Mouse (Mus musculus) ovary, postnatal 10 days (tissue): ENCODE results near the gene Elfn1.

Experiments
- DNase-seq: peaks from one replicate; pipeline ENCODE4 v3.0.0; 2022; ENCODE audit warnings: low spot score

Gene Elfn1

DNA sequence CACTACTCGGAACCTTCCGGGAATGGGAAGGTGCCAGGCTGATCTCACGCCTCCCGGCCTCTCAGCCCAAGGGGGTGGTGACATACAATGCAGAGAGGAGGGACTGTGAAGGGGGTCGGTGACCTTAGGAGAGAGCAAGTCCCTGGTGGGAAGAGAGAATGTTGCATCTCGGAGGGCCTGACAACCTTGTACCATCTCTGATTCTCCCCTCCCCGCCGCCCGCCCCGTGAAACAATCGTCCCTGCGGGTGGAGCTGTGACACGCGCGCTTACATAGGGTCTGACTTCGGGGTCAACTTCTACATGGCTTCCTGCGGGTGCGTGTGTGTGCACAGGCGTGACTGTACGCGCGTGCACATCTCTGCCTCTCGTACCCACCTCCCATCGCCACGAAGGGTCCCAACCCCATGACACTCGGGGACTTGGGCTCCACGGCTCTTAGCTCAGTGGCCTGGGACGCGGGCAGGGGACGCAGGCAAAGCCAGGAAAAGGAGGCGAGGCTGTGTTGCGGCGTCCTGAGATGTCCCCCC, at the start of gene Elfn1:
Gene Elfn1, plus strand, starts transcription at position 230 of the 529 bp plus-strand sequence.
- DNase-seq, result no peak

DNA sequence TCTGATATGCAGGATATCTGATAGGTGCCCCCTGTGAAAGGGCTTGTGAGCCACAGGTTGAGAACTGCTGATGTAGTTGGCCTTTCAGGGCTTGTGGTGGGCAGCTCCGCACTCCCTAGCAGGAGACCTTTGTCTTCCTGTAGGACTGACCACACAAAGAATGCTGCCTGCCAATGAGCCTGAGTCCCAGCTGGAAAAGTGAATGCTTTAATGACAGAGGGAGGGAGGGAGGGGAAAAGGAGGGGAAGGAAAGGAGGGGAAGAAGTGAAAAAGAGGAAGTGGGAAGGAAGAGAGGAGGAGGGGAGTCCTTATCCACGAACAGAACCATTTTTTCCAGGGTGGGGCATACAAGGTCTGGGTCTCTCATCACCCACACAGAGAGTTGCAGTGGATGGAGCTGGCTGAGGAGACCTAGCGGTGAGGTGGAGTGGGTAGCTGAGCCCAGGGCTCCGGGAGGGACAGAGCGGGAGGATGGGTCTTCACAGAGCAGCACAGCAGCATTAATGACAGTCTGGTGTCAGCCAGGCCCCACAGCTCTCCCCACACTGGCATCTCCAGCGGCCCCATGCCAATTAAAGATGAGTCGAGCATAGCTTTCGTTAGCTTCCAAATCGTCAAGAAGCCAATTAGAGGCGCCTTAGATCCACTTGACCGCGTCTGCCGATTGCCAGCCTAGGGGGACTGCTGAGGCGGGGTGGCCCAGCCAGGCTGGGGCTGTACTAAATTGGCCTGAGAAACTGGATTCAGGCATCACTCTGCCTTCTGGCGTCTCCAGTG, 47.2 kb upstream of the Elfn1 start:
- DNase-seq, result no peak

DNA sequence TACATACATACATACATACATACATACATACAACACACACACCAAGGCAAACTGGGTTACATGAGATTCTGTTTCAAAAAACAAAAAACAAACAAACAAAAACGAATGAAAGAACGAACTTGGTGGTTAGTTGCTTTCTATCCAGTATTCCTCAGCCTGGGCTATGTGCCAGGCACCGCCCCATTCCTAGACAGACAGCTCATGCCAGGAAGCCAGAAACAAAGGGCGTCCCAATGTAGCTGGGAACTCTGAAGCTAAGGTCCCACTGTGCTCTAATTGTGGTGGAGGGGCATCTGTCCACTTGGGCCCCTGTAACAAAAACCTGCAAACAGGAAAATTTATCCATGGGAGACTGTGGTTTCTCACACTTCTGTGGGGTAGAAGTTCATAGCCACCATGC, 45.0 kb upstream of the Elfn1 start:
- peak; percentile 10 for DNase-seq

DNA sequence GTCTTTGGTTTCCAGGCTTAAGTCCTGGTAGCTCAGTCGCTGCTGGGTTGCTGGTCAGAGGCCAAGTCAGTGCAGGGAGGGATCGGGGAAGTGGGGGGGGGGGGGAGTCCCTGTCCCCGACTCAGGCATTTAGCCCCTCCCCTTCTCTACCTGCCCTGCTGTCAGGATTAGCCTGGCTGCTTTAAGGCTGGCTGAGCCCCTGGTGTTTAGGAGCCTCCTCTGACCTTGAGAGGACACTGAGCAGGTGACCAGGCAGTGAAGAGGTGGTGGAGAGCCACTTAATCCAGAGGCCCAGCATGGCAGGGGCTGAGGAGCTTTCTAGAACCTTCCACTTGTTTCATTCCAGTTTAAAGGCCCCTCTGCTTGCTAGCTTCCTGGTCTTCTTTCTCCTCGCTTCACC, 36.9 kb upstream of the Elfn1 start:
- DNase-seq, result no peak

DNA sequence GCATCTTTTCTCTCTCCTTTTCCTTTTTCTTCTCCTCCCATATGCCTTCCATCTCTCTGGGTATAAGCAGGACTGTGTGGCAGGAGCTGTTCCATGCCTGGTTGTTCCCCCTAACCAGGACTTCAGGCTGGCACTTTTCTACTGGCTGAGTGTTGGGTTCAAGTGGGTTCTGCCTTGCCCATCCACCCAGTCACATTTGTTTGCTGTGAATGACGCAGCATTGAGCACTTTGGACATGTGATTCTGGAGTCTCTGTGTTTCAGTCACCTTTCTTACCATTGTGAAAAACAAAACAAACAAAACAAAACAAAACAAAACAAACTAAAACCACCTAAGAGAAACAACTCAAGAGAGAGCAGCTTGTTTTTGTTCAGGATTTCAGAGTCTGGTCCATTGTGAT, 36.2 kb upstream of the Elfn1 start:
- DNase-seq, result no peak

DNA sequence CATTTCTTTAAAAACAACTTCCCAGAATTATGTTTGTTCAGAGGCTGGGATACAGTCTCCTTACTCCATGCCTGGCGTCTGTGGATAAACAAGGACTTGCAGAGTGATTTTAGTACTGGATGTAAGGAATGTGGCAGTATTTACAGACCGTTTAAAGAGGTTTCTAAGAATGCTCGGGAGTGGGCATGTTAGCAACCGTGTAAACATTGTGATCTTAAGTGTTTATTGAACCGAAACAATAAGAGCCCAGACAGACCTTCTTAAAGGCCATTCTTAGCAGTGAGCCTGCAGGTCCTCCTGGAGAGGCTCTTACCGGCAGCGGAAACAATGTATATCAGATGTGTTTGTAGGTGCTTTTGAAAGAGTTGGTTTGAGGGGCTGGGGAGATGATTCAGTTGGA, 30.2 kb upstream of the Elfn1 start:
- DNase-seq, result no peak

DNA sequence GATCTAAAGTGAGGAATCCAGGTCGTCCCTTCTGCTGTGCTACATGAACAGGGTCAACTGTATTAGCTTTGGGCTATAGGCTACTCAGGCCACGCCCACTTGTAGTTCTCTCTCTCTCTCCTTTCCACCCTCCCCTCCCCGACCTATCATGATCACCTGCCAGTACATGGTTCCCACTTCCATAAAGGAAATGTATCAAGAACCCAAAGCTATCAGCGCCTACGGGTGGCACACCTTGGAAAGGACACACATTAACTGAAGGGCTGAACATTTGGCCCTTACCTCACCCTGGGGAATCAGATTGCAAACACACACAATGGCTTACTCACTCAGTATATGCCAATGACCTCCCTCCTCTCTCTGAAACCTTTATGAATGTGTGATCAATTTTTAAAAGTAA, 28.0 kb upstream of the Elfn1 start:
- DNase-seq, result no peak

DNA sequence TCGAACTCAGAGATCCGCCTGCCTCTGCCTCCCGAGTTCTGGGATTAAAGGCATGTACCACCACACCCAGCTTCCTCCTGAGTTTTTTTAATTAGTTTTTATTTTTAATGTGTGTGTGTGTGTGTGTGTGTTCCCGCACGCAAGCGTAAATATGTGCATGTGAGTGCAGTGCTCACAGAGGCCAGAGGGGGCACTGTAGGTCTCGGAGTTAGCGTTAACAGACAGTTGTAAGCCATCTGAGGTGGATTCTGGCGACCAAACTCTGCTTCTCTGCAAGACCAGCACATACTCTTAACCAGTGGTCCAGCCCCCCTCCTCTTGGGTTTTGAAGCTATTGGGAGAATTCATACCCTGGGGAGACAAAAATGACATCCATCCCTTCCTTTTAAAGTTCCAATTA, 26.6 kb upstream of the Elfn1 start:
- no peak for DNase-seq

DNA sequence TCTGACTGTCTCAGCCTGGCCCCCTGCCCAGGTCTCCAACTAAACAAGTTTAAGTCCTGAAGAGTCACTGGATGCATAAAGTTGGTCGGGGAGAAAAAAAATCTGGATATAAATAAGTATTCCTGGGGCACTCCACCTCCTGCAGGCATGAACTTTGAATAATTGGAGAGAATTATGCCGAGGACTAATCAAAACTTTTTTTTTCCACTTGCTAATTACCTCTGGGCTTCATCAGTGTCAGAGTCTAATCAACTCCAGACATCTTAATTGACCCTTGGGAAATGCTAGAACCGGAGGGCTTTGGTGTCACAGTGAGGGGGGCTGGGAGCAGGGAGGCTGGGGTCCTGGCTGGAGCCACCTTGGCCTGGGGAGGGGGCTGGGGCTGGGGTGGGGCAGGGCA, 19.1 kb upstream of the Elfn1 start:
- no peak for DNase-seq

DNA sequence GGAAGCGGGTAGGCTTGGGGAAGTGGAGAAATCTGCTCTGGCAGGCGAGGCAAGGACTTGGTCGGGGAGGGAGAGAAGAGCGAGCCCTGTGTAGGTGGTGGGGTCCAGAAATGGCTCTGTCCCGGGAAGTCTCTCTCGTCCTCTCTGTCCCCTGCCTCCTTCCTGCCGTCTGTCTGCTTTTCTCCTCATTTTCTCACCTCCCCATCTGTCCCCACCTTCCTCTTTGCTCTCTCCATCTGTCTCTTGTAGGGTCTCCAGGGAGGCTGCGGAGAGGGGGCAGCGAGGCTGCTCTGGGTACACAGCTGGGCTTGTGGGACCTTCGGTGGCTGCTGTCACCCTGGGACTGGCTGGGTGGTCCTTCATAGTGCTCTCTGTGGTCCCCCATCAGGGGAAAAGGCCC, 18.4 kb upstream of the Elfn1 start:
- DNase-seq, result no peak

DNA sequence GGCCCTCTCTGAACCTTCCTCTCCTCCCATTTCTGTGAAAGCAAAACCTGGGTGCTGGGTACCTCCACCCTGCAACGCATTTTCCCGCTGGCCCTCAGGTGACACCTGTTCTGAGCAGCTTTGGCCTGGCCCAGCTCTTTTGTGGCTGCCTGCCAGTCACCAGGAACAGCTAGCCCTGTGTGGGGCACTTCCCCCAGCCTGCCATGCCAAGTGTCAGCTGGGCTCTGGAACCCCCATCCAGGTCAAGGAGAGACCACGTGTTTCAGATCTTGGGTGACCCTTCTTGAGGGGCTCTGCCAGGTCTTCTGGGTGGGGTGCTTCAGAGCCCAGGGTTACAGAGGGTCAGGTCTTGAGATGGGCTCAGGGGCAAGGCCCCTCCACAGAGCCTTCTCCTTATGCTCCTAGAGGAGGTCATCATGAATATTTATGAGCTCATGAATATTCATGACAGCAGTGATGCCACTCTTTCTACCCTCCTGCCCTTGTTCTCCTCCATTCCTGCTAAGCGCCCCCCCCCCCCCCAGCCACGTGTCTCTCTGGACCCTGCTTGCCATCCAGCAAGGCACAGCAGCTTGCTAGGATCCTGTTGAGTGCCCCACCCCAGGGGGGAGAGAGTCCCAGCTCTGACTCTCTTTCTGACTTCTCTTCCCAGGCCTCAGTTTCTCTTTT, 15.3 kb upstream of the Elfn1 start:
- no peak for DNase-seq

DNA sequence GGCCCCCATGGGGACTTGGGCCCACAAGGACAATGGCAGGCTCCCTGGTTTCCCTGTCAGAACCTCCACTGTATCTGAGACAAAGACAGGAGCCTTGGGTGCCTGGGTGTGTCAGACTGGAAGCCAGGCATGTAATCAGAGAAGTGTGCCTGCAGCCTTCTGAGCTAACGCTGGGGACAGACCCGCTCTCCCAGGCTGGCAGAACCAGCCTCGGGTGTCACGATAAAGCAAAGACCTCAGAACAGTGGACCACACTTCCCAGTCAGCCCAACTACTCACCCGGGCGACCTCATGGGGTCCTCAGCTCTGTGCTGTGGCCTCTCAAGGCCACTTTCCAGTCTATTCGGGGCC, 14.8 kb upstream of the Elfn1 start:
- no peak for DNase-seq

DNA sequence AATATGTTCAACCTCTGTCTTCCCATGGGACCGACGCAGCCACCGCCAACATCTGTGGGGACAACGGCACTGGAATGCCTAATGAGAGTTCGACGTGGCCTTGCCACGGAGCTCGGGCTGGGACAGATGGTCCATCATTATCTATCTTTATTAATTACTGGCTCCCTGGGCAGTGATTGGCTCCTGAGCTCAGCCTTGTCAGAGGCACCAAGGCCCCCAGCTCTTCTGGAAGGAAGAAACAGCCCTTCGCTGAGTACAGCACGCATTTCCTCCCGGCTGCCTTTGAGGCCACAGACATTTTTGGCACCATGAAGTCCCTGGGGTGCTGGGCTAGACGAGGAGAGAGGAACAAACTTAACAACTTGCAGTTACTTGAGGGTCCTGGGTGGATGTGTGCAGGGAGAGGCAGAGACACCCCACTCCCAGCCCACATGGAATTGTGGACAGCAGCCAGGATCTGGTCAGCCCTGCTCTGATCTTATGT, 13.7 kb upstream of the Elfn1 start:
- no peak for DNase-seq

DNA sequence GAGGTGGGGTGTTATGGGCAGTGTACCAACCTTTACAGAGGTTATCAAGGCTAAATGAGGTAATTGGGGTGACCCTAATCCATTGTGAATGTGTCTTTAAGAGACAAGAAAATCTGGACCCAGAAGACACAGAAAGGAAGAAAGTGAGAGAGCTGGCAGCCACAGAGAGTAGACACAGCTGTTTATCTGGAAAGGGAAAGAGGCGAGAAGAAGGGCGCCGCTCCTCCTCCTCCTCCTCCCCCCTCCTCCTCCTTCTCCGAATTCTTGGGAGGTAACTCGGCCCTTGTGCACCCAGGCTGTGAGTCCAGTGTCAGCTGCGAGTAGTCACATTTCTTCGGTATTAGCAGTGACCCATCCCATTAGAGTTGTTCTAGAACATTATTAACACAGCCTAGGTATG, 8.7 kb upstream of the Elfn1 start:
- no peak for DNase-seq

DNA sequence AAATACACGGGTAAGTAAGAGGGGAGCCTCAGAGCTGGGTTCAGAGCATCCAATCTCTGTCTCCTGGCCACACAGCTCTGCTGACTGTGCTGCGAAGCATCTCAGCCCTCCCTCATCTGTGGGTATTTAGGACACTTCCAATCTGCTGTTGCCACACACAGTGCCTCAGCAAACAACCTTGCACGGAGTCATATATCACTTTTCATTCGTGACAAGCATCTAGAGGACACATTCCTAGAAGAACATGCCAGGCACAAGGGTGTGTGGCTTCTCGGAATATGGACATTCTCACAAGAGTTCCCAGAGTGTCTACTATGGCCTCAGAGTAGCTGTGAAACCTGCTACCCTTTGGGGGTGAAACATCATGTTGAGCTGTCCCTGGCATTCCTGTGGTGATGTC, 2.6 kb upstream of the Elfn1 start:
- no peak for DNase-seq

DNA sequence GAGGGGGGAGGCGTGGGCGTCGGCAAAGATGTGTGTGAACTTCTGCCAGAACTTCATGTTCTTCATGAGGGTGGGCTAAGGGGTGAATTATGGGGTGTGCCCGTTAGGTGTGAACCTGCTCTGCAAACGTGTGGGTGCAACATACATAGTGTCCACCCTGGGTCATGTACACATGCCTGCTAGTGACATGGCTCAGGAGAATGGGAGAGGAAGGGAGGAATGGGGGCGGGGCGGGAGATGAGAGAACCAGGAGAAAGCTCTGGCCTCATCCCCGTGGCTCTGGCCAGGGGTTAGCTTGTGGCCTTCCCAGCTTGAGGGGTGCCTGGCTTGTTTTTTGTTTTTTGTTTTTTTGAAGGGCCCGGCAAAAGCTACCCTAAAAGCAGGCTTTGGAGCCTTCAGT, 1.2 kb upstream of the Elfn1 start:
- no peak for DNase-seq

DNA sequence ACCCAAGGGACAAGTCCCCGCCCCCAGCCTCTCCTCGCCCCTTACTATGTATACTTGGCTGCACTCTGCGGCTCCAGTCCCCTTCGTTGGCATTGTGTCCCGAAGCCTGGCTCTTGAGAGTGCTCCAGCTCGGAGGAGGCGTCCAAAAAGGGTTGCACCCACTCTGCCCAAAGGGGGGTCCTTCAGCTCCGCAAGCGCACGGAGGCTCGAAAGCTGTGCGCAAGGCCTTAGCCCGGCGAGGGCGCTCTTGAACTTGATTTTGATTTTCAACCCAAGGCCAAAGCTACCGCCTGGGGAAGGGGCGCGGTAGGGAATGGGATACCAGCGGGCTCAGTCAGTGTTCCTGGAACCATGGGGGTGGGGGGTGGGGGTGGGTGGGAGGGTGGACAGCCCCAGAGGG, 502 bp upstream of the Elfn1 start:
- no peak for DNase-seq

DNA sequence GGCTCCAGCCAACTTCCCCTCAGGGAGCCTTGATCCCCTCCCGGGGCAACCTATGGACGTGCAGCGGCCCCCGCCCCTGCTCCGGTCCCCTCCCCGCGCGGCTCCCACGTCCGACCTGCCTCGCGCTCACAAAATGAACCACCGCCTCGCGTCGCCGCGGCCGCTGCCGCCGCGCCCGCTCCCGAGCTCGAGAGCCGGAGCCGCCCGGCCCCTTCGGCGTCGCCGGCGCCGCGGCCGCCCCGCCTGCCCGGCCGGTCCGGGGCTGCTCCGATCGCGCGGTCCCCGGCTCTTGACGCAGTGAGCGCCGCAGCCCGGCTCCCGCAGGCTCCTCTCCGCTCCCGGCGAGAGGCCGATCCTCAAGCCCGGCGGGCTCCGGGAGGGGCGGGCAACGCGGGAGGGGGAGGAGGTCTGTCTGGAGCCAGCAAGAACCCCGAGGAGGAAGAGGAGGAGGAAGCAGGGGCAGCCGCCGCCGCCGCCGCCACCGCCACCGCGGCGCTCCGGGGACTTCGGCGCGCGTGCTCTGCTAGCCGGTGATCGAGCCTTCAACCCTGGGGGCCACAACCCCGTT, 584 bp downstream of the Elfn1 start:
- DNase-seq, result no peak

DNA sequence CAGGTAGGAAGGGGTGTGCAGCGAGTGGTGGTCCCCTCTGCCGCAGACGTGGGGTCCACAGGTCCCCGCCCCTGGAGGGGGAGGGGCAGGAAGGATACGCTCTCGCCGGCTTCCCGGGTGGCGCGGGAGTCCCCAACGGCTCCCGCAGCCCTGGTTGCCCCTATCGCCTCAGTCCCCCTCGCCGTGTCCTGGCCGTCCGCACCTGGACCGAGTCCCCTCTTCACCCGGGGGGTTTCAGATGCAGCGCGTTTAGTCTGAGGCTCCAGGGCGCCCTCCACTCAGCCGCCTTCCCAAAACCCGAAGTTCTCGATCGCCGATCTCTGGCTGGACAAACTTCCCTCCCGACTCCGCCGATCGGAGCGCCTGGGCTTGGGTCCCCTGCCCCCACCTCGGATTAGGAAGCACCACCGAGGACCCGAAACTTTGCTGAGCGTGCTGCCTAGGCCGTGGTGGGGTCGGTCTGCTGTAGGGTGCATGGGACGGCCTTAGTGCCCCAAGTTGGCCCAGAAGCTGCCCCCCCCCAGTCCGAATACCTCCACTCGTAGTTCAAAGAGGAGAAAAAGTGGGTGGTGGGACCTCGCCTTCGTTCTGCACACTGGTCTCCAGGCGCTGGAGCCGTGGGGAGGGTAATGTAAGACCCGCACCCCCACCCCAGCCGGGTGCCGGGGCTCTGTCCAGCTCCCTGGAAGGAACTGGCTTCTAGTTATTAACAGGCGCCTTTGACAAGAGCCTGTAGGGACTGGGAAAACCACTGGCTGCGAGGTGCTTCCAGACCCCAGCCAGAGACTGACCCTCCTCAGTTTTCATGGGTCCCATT, 1.3 kb downstream of the Elfn1 start:
- no peak for DNase-seq

DNA sequence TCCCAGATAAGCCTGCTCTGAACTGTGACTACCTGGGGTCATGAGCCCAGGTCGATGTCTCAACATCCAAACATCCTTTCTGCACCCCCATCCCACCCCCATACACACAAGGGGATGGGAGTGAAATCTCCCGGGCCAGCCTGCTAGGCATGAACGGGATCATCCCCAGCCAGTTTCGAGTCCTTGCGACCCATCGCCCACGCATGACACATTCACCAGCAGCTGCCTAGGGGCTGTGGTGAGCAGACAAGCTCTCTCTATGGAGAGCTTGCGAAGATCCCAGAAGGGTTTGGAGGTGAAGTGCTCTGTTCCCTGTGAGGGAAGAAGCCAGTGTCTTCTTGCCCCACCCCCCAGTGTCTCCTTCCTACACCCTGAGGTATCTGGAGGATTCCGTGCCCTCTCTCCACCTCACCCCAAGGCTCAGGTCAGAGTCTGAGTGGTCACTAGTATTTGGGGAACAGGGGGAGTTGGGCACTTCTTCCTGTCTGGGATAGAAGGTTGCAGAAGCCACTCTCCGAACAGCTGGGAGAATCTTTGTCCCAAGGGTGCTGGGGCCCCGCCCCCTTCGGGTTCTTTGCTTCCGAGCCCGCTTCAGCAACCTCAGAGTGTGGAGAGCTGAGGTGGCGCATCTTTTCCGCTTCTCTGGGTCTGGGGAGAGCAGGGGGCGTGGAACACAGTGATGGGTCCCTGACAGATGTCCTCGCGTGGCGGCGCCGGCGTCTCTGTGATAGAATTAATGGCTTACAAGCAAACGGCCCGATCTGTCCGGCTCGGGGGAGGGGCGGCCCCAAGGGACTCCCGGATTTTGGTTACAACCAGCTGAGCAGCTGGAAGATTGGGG, 2.2 kb downstream of the Elfn1 start:
- no peak for DNase-seq

DNA sequence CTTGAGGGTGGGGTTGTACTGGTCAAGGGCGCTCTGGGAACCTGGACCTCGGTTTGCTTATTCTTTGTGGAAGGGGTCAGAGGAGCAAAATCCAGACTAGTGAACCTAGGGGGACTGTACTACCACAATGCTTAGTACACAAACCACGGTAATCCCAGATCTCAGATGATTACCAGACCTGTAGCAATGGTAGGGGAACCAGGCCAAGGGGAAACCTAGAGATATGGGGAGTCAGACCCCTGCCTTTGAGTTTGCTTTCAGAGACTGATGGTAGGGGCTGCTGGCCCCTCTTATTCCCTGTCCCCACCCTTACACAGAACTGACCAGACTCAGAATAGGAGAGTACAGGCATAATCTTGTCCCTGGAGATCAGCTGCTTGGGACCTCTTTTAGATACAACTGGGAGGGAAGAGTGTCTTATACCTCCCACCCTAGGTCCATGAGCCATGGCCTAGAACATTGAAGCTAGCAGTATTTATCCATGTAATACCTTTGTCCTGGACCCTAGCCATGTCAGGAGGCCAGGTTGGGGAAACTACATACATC, 3.1 kb downstream of the Elfn1 start:
- no peak for DNase-seq
